Mouse (Mus musculus): ENCODE data around the gene Pdia5.

Pdia5 gene

DNA sequence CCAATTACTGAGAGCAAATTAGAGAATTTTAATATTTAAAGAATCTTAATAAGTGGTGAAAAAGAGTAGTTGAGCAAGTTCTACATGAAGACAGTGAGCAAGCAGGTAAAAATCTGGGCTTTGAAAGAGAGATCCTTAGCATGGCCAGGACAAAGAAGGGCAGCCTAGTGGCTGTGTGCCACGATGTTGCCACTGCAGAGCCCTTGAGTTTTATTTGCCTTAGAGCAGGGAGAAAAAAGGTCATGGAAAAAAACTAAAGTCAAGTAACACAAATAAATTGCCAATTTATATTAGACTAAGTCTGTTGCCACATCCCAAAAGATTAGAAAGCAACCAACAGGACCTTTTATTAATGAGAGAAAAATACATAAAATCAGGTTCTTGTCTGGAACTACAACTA lies 133.2 kb downstream of the Pdia5 start:
- no peak for DNase-seq (ENCODE audit: low read depth, low spot score)
